Mouse (Mus musculus) left cerebral cortex, adult 9 months (tissue): ENCODE measurements around the gene Tacr1.

Experiments used
- DNase-seq, 2 experiments: peaks; one replicate each; pipeline ENCODE4 v3.0.0; 2022; ENCODE audit warnings: low spot score in 2 of 2

Gene Tacr1

GRCm38 (mm10) chr6:82525107-82525867, 123.2 kb downstream of the Tacr1 start:
- peak in 1 of 2 experiments; percentile 12 for DNase-seq

DNA sequence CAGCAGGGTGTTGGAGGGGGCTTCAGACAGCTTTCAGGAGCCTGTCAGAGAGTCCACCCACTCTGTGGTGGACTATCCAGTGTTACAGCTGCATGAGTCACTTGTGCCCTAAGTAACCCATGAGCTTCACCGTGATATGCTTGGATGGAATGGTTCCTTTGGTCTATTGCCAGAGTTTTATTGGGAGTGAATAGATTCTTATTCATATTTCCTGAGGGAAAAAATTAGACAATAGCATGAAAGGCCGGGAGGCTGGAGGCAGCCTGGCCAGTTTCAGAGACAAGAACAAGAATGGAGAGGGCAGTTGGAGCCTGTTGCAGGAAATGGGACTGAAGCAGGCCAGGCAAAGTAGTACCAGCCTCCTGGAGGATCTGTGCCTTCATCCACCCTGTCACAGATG, 126.5 kb downstream of the Tacr1 start:
- DNase-seq, result no peak

DNA sequence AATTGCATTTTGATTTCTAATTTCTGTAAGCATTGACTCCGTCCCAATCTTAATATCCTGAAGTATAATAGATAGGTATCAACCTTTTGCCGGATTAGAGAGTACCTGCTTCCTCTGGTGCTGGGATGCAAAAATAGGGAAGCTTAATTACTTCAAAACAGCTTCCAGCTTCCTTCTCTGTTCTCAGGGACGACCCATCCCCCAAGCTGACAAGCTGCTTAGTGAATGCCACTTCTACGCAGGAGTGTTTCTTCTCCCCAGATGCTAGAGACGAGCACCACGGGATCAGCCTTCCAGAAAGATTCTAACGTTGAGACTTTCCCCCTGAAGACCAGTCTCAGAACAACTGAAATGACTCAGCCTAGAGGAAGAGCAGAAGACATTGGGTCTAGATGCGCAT, 134.5 kb downstream of the Tacr1 start:
- no peak for DNase-seq

GRCm38 (mm10) chr6:82549270-82549669, 147.1 kb downstream of the Tacr1 start:
- DNase-seq, result no peak

- no peak for DNase-seq
These were observed 173.3 kb downstream of the Tacr1 start for GRCm38 (mm10) chr6:82575445-82575844.

- no peak for DNase-seq
These were observed 183.3 kb downstream of the Tacr1 start for GRCm38 (mm10) chr6:82585396-82585795.

DNA sequence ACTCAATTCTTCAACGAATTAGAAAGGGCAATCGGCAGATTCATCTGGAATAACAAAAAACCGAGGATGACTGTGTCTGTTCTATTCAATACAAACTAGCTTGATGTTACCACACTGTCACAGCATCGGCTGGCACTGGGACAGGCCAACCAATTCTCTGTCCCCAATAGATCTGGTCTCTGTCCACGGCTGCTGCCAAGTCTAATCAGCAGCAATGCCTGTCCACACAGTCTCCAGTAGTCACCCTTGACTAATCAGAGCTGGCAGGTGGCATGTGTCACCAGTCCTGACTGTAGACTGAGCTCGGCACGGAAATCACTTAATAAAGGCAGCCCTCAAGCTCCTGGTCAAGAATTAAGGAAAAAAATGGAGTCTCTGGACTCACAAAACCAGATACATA, 187.3 kb downstream of the Tacr1 start:
- DNase-seq, result no peak

DNA sequence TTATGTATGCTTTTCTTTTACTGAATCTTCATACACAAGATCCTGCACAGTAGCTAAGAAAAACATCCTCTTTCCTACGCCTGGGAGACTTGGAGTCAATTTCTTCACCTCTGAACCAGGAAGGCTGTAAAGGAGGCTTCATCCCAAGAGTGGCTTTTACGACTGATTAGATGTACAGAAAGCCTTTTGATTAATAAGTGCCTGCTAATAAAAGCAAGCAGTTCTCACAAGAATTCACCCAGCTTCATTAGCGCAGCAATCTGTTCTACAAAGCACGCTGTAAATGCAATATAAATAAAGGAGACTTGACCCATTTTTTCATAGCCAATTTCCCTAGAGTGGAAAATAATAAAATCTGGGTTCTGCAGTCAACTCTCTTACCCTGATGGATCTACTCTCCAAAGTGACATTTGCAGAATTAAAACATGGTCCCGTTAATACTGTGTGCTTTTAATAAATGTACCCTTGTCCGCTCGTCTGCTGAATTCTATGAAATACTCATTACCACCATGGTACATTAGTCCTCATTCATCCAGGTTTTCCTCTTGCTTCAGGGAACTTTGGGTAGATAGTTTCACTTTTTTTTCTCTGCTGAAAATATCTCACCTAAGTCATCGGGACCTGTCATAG, 193.4 kb downstream of the Tacr1 start:
- no peak for DNase-seq

DNA sequence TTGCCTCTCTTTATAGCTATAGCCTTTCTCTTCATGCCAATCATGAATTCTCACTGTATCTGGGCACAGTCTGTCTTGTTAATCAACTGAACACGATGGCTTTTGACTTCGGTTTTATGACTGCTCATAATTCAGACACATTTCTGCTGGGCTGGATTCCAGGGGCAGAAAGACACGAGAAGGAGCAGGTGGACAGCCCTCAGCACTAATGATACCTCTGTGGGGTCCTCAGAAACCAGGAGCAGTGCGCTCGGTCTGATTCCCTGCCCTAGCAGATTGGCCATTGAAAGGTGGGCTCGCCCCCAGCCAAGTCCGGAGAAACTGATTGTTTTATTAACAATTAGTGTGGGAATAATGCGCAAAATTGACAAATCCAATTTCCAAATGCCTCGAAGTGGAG, 201.1 kb downstream of the Tacr1 start:
- DNase-seq, result no peak

GRCm38 (mm10) chr6:82603665-82604064, 201.5 kb downstream of the Tacr1 start:
- peak in 1 of 2 experiments; percentile 33 for DNase-seq

DNA sequence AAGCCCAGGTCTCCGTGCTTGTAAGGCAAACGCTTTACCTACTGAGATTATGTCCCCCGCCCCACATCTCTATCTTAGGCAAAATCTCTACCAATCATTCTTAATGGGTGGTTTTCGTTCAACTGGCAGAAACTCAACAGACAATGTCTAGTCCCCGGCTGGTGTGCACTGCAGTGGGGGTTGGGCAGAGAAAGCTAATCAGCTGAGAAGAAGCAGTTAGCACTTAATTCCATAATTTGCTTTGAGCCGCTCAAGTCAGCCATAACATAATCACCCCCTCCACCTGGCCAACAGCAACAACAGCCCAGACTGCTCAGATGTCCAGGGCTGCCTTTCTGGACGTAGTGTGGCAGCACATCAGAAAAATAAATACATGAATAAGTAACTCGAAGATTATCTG, 202.7 kb downstream of the Tacr1 start:
- DNase-seq, result no peak

DNA sequence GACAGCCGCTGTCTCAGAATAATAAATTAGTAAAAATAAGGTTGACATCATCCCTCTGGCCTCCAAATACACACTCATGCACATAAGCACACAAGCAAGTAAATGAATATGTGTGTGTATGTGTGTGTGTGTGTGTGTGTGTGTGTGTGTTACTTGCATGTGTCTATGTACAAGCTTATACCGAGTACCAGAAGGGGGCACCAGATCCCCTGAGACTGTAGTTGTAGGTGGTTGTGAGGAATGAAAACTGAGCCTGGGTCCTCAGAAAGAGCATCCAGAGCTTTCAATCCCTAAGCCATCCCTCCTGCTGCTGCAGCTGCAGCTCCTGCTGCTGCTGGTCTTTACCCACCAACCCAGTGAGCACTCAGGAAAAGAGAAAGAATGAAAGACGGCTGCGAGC, 206.6 kb downstream of the Tacr1 start:
- no peak for DNase-seq

DNA sequence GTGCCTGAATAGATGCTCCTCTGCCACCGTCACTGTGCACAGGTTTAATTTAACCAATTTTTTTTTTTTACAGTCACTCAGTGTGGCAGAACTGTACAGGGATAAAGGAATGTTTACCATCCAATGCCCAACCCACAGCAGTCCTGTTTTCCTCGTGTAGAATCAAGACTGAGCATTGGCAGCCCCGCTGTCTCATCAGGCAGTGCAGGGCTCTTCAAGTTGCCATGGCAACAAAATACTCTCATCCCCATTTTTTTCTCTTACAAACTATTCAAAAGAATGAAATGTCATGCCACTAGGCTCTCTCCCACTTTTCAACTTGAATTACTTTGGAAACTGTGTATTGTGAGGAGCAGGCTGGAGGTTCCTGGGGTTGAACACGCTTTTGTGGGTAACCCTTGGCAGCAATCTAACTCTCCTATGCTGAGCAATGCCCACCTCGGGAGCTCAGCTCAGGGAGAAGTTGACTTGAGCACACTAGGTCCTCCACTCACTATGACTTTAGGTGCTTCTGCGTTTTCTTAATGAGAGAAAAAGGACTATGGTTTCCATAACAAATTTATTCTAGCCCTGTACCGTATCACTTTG, 207.3 kb downstream of the Tacr1 start:
- DNase-seq, result peak in 1 of 2 experiments; percentile 22
